In the genomic region with DNA sequence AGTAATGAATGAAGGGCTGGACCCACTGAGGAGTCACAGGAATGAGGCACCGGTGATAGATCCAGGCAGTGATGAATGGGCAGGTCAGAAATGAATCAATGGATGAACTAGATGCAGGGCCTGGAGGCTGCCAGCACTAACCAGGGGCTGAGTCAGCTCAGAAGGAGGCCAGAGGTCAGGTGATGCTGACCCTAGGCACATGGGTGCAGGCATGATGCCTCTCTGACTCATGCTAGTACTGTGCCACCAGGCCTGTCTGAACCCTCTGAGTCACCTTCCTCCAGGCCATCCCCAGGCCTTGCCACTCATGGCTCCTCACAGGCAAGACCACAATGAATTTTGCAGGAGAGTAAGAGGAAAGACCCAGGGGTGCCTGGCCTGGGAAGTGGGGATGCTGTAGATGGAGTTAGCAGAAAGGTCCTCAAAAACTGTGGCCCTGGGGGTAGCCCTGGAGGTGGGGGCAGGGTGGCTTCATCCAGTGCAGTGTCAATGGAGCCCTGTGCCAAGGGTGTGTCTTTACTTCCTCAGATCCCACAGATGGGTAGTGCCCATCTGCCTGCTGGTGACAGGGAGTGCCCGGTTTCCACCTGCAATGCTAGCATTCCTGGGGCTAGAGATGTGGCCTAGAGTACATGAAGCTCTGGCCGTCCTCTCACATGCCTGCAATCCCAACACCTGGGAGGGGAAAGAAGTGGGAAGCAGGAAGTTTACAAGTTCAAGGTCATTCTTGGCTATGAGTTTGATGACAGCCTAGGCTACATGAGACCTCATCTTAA, we compare ENCODE assay signal across 19 mouse cellular contexts. TPM values are rescaled to one million over a fixed set of nuclear protein-coding genes. Genes with fewer than 3 reads are reported as not detected.
DNase-seq lines count a peak whose midpoint lies in the region; ATAC-seq lines count a peak whose summit lies in the region.
"Had no signal": no experiment of that assay in that cellular context is flagged by ENCODE, and none has a peak within 500 bp of the region (broad histone marks: within the 10 kb centered on the region; RNA-seq: fewer than 3 reads in every experiment).

No protein-coding gene starts in this region.

- H3K9ac ChIP-seq in hindbrain, embryonic 12.5 days = no peak overlapping the region
- H3K9ac ChIP-seq in hindbrain, embryonic 11.5 days (ENCODE audit: low read depth, low read length) = no peak overlapping the region
- H3K9ac ChIP-seq: lung, embryonic 14.5 days had no signal

- no peaks in the 10 kb centered on the region for H3K9me3 ChIP-seq in hindbrain, embryonic 12.5 days (replicated peaks)
- H3K9me3 ChIP-seq in hindbrain, embryonic 11.5 days (ENCODE audit: control insufficient read depth, low read length) = no peaks in the 10 kb centered on the region
- H3K9me3 ChIP-seq: midbrain, embryonic 10.5 days had no signal

- no peak for DNase-seq in hindbrain, embryonic 11.5 days (ENCODE audit: low spot score)
- peak; percentile 49 for DNase-seq in urinary bladder, postnatal 14 days (ENCODE audit: low spot score)
- no peak for DNase-seq in urinary bladder, postnatal 10 days (ENCODE audit: low spot score)
- peak; percentile 75 for DNase-seq in adrenal gland, postnatal 25 days
- DNase-seq in kidney, adult 11 months = no peak
- no peak for DNase-seq in left cerebral cortex, adult 18-20 months (ENCODE audit: low spot score in 2 of 2)
- DNase-seq in thymus, postnatal 36 days = no peak
- DNase-seq: B cell, adult 2 months; cerebellum, adult 18-20 months; heart, postnatal 36 days; kidney, postnatal 25 days; lung, embryonic 14.5 days; retina, postnatal 1 day had no signal

- ATAC-seq in hindbrain, embryonic 12.5 days (ENCODE audit: low FRiP score) = 0 out of 2 replicates have a peak, but pooled peaks have one; percentile 11
- no peak for ATAC-seq in hindbrain, embryonic 11.5 days (ENCODE audit: low FRiP score)

- no peak overlapping the region for H3K27ac ChIP-seq in hindbrain, embryonic 12.5 days
- no peak overlapping the region for H3K27ac ChIP-seq in hindbrain, embryonic 11.5 days (ENCODE audit: low read depth, low read length)
- H3K27ac ChIP-seq: midbrain, embryonic 10.5 days had no signal

- WGBS in hindbrain, embryonic 12.5 days = 84% methylated on average over 3 of the region's 3 CpGs
- WGBS in hindbrain, embryonic 11.5 days = 88% methylated on average over 3 of the region's 3 CpGs

- H3K4me3 ChIP-seq in hindbrain, embryonic 12.5 days = no peak overlapping the region
- H3K4me3 ChIP-seq in hindbrain, embryonic 11.5 days (ENCODE audit: low read depth, low read length) = no peak overlapping the region
- H3K4me3 ChIP-seq: erythroblast, embryonic 14.5 days; midbrain, embryonic 10.5 days had no signal

- no peak overlapping the region for H3K4me2 ChIP-seq in hindbrain, embryonic 12.5 days (replicated peaks)
- H3K4me2 ChIP-seq in hindbrain, embryonic 11.5 days (replicated peaks; ENCODE audit: low read depth, low read length) = no peak overlapping the region
- H3K4me2 ChIP-seq: lung, embryonic 14.5 days had no signal

- no peaks in the 10 kb centered on the region for H3K27me3 ChIP-seq in hindbrain, embryonic 12.5 days
- H3K27me3 ChIP-seq in hindbrain, embryonic 11.5 days (ENCODE audit: control insufficient read depth, insufficient read depth, low read length) = no peaks in the 10 kb centered on the region

- H3K4me1 ChIP-seq in hindbrain, embryonic 12.5 days = peaks cover 6% of the 10 kb centered on the region
- H3K4me1 ChIP-seq in hindbrain, embryonic 11.5 days (replicated peaks; ENCODE audit: control insufficient read depth, insufficient read depth, low read length) = no peaks in the 10 kb centered on the region
- H3K4me1 ChIP-seq: midbrain, embryonic 10.5 days had no signal

- H3K36me3 ChIP-seq in hindbrain, embryonic 12.5 days = no peaks in the 10 kb centered on the region
- H3K36me3 ChIP-seq in hindbrain, embryonic 11.5 days (ENCODE audit: control insufficient read depth, insufficient read depth, low read length) = no peaks in the 10 kb centered on the region
- H3K36me3 ChIP-seq: midbrain, embryonic 10.5 days had no signal

RNA-seq across cellular contexts. Expression of a gene that starts 30.6 kb away (rescaled TPM):
- polyA plus RNA-seq in hindbrain, embryonic 12.5 days (2016; fragmentation: Nextera tagmentation; extraction: Ambion mirVana) = 5.4 and 6.4 TPM in 2 replicates
- 3.5 and 3.6 TPM in 2 replicates for polyA plus RNA-seq in hindbrain, embryonic 11.5 days (2014; fragmentation: Nextera tagmentation; extraction: Ambion mirVana)
- total RNA-seq in adrenal gland, postnatal 25 days (2021) = 2.8 and 2.9 TPM in 2 replicates
- 1 to 10 TPM; 1.0 to 1.1 TPM for total RNA-seq in left cerebral cortex, adult 18-20 months (2021)

RNA-seq across cellular contexts. Expression of a gene that starts 33.8 kb away (rescaled TPM):
- polyA plus RNA-seq in hindbrain, embryonic 12.5 days (2016; fragmentation: Nextera tagmentation; extraction: Ambion mirVana) = not detected in 2 replicates
- not detected in 2 replicates for polyA plus RNA-seq in hindbrain, embryonic 11.5 days (2014; fragmentation: Nextera tagmentation; extraction: Ambion mirVana)
- not detected in 2 replicates for total RNA-seq in adrenal gland, postnatal 25 days (2021)
- not detected for total RNA-seq in left cerebral cortex, adult 18-20 months (2021)
- total RNA-seq: heart, postnatal 36 days; layer of hippocampus, postnatal 14 days had no signal
- polyA plus RNA-seq: erythroblast, embryonic 14.5 days; intestine, embryonic 14.5 days; limb, embryonic 11.5 days; lung, embryonic 14.5 days; midbrain, embryonic 10.5 days had no signal

RNA-seq across cellular contexts. Expression of a gene that starts 36.0 kb away (rescaled TPM):
- polyA plus RNA-seq in hindbrain, embryonic 12.5 days (2016; fragmentation: Nextera tagmentation; extraction: Ambion mirVana) = not detected in 2 replicates
- polyA plus RNA-seq in hindbrain, embryonic 11.5 days (2014; fragmentation: Nextera tagmentation; extraction: Ambion mirVana) = not detected in 2 replicates
- not detected in 2 replicates for total RNA-seq in adrenal gland, postnatal 25 days (2021)
- not detected for total RNA-seq in left cerebral cortex, adult 18-20 months (2021)
- total RNA-seq: heart, postnatal 36 days; layer of hippocampus, postnatal 14 days had no signal
- polyA plus RNA-seq: erythroblast, embryonic 14.5 days; intestine, embryonic 14.5 days; limb, embryonic 11.5 days; lung, embryonic 14.5 days; midbrain, embryonic 10.5 days had no signal

RNA-seq across cellular contexts. Expression of a gene that starts 41.2 kb away (rescaled TPM):
- not detected in 2 replicates for polyA plus RNA-seq in hindbrain, embryonic 12.5 days (2016; fragmentation: Nextera tagmentation; extraction: Ambion mirVana)
- polyA plus RNA-seq in hindbrain, embryonic 11.5 days (2014; fragmentation: Nextera tagmentation; extraction: Ambion mirVana) = not detected in 2 replicates
- not detected in 2 replicates for total RNA-seq in adrenal gland, postnatal 25 days (2021)
- not detected for total RNA-seq in left cerebral cortex, adult 18-20 months (2021)
- total RNA-seq: heart, postnatal 36 days; layer of hippocampus, postnatal 14 days had no signal
- polyA plus RNA-seq: erythroblast, embryonic 14.5 days; intestine, embryonic 14.5 days; limb, embryonic 11.5 days; lung, embryonic 14.5 days; midbrain, embryonic 10.5 days had no signal

RNA-seq across cellular contexts. Expression of a gene that starts 50.9 kb away (rescaled TPM):
- 0.57 TPM in 1 of 2 replicates, not detected in the other for polyA plus RNA-seq in hindbrain, embryonic 12.5 days (2016; fragmentation: Nextera tagmentation; extraction: Ambion mirVana)
- not detected in 2 replicates for polyA plus RNA-seq in hindbrain, embryonic 11.5 days (2014; fragmentation: Nextera tagmentation; extraction: Ambion mirVana)
- not detected in 2 replicates for total RNA-seq in adrenal gland, postnatal 25 days (2021)
- not detected for total RNA-seq in left cerebral cortex, adult 18-20 months (2021)
- total RNA-seq: heart, postnatal 36 days; layer of hippocampus, postnatal 14 days had no signal
- polyA plus RNA-seq: erythroblast, embryonic 14.5 days; intestine, embryonic 14.5 days; limb, embryonic 11.5 days; lung, embryonic 14.5 days; midbrain, embryonic 10.5 days had no signal

Comparison
In these comparisons a context has a peak if more than half of its experiments do, and no peak if none do; other contexts are left out.
1. DNase-seq: peak in urinary bladder, postnatal 14 days (single experiment) and adrenal gland, postnatal 25 days (single experiment); none in hindbrain, embryonic 11.5 days (single experiment), urinary bladder, postnatal 10 days (single experiment), kidney, adult 11 months (single experiment), left cerebral cortex, adult 18-20 months (0 of 2) and thymus, postnatal 36 days (0 of 2).